Mouse (Mus musculus) midbrain, embryonic 14.5 days (tissue): Measurements from ENCODE around the gene Nova2. TPM values are rescaled to one million over a fixed set of nuclear protein-coding genes. Genes with fewer than 3 reads are reported as not detected.

Experiments used
- ATAC-seq: fragments of 200-750 bp; cut with Nextera tagmentation; 2 replicates; pipeline ENCODE4 v1.8.0; 2017; ENCODE audit warnings: moderate number of reproducible peaks, moderate library complexity; ENCODE audit not compliant: low FRiP score, low TSS enrichment
- DNase-seq: peaks from one replicate; pipeline ENCODE4 v3.0.0-alpha.2; 2015
- H3K27ac ChIP-seq: fragments of 300-500 bp; sonication (generic); replicated peaks from 2 replicates; pipeline ENCODE4 v1.5.1; 2014; ENCODE audit warnings: mild to moderate bottlenecking, low read depth, low read length, moderate library complexity
- H3K27me3 ChIP-seq: fragments of 300-500 bp; sonication (generic); 2 replicates; pipeline ENCODE4 v1.6.1; 2014; ENCODE audit warnings: low read length, control low read depth, mixed read lengths; ENCODE audit not compliant: control insufficient read depth, insufficient read depth
- H3K36me3 ChIP-seq: fragments of 300-500 bp; sonication (generic); 2 replicates; pipeline ENCODE4 v1.6.1; 2014; ENCODE audit warnings: low read length, control low read depth; ENCODE audit not compliant: control insufficient read depth, insufficient read depth
- H3K4me1 ChIP-seq: fragments of 300-500 bp; sonication (generic); 2 replicates; pipeline ENCODE4 v1.6.1; 2014; ENCODE audit warnings: mild to moderate bottlenecking, antibody characterized with exemption, low read length, control low read depth; ENCODE audit not compliant: control insufficient read depth, insufficient read depth
- H3K4me2 ChIP-seq: fragments of 300-500 bp; sonication (generic); 2 replicates; pipeline ENCODE4 v1.6.1; 2014; ENCODE audit warnings: mild to moderate bottlenecking, low read length, moderate library complexity
- H3K4me3 ChIP-seq: fragments of 300-500 bp; sonication (generic); replicated peaks from 2 replicates; pipeline ENCODE4 v1.5.1; 2014; ENCODE audit warnings: low read depth, low read length
- H3K9ac ChIP-seq: fragments of 300-500 bp; sonication (generic); replicated peaks from 2 replicates; pipeline ENCODE4 v1.6.1; 2014; ENCODE audit warnings: mild to moderate bottlenecking, low read length, moderate library complexity
- H3K9me3 ChIP-seq: fragments of 300-500 bp; sonication (generic); 2 replicates; pipeline ENCODE4 v1.6.1; 2016; ENCODE audit warnings: low read length, control low read depth, mixed read lengths; ENCODE audit not compliant: control insufficient read depth
- WGBS: fragments of 180-500 bp; shearing (Covaris S2); extraction: QIAGEN DNeasy Blood & Tissue Kit; methylation state at CpG from one replicate; pipeline ENCODE4 v1.1.7; 2014; 5-methylcytosine and 5-hydroxymethylcytosine counted together
- polyA plus RNA-seq: library from polyadenylated mRNA; unstranded; fragments of >200 nt; fragmentation: Nextera tagmentation; extraction: Ambion mirVana; gene quantifications from 2 replicates; pipeline ENCODE4 v1.2.1, GENCODE M21; 2014

Gene Nova2
- polyA plus RNA-seq, 1 experiment from 2014 or later = 20.7 TPM

DNA sequence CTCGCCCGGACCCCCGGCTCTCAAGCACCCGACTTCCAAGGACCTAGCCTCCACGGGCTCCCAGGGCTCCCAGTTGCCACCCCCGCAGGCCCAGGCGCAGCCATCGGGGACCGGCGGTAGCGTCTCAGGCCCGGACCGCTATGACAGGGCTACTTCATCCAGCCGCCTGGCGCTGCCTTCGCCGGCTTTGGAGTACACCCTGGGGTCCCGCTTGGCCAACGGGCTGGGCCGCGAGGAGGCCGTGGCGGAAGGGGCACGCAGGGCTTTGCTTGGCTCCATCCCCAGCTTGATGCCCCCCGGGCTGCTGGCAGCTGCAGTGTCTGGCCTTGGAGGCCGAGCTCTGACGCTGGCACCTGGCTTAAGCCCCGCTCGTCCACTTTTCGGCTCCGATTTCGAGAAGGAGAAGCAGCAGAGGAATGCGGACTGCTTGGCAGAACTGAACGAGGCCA, 79.0 kb downstream of the Nova2 start:
- ATAC-seq (0 out of 2 replicates have a peak, but pooled peaks have one; percentile 0), DNase-seq (peak; percentile 28)
- H3K27me3 ChIP-seq = no peaks in the 10 kb centered on the region
- H3K4me3 ChIP-seq = peak overlapping the region; percentile 90
- H3K9me3 ChIP-seq = no peaks in the 10 kb centered on the region
- H3K4me1 ChIP-seq = peaks cover 29% of the 10 kb centered on the region
- peak overlapping the region; percentile 89 for H3K9ac ChIP-seq
- H3K27ac ChIP-seq = peak overlapping the region; percentile 89
- WGBS = 8% methylated on average over 31 of the region's 34 CpGs
- H3K4me2 ChIP-seq = peak overlapping the region; percentile 100
- peaks cover 32% of the 10 kb centered on the region for H3K36me3 ChIP-seq

DNA sequence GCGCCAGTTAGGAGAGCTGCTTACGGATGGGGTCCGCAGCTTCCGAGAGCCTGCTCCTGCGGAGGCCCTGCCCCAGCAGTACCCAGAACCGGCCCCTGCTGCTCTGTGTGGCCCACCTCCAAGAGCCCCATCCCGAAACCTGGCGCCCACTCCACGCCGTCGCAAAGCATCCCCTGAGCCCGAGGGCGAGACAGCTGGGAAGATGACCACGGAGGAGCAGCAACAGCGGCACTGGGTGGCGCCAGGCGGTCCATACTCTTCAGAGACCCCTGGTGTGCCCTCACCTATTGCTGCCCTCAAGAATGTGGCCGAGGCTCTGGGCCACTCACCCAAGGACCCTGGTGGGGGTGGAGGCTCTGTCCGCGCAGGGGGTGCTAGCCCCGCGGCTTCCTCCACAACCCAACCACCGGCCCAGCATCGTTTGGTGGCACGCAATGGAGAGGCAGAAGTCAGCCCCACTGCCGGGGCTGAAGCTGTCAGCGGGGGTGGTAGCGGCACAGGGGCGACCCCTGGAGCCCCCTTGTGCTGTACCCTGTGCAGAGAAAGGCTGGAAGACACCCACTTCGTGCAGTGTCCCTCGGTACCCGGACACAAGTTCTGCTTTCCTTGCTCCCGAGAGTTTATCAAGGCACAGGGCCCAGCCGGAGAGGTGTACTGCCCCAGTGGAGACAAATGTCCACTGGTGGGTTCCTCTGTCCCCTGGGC, 79.9 kb downstream of the Nova2 start:
- no peaks in the 10 kb centered on the region for H3K27me3 ChIP-seq
- 82% methylated on average over 34 of the region's 34 CpGs for WGBS

GRCm38 (mm10) chr7:19006476-19006875, 80.8 kb downstream of the Nova2 start:
- peak overlapping the region; percentile 100 for H3K4me2 ChIP-seq
- 0 out of 2 replicates have a peak overlapping the region, but pooled peaks have one; percentile 14 for H3K27ac ChIP-seq
- 8% methylated on average over 12 of the region's 12 CpGs for WGBS
- H3K9me3 ChIP-seq = no peaks in the 10 kb centered on the region
- H3K4me1 ChIP-seq = peaks cover 29% of the 10 kb centered on the region
- 0 out of 2 replicates have a peak overlapping the region, but pooled peaks have one; percentile 12 for H3K4me3 ChIP-seq
- peaks cover 28% of the 10 kb centered on the region for H3K36me3 ChIP-seq
- H3K9ac ChIP-seq = no peak overlapping the region
- ATAC-seq = no peak
- no peaks in the 10 kb centered on the region for H3K27me3 ChIP-seq
- DNase-seq = peak; percentile 94

More for the DNA sequence above, 79.9 kb downstream of the Nova2 start:
- Histone ChIP-seq H3K4me2 (peak overlapping the region; percentile 100), H3K27ac (0 out of 2 replicates have a peak overlapping the region, but pooled peaks have one; percentile 14), H3K9ac (peak overlapping the region; percentile 7; the same call in 1 of the 2 replicates), H3K4me1 (peaks cover 29% of the 10 kb centered on the region), H3K36me3 (peaks cover 32% of the 10 kb centered on the region), H3K4me3 (peak overlapping the region; percentile 90; the same call in 1 of the 2 replicates), H3K9me3 (no peaks in the 10 kb centered on the region)
- ATAC-seq (no peak), DNase-seq (no peak)

DNA sequence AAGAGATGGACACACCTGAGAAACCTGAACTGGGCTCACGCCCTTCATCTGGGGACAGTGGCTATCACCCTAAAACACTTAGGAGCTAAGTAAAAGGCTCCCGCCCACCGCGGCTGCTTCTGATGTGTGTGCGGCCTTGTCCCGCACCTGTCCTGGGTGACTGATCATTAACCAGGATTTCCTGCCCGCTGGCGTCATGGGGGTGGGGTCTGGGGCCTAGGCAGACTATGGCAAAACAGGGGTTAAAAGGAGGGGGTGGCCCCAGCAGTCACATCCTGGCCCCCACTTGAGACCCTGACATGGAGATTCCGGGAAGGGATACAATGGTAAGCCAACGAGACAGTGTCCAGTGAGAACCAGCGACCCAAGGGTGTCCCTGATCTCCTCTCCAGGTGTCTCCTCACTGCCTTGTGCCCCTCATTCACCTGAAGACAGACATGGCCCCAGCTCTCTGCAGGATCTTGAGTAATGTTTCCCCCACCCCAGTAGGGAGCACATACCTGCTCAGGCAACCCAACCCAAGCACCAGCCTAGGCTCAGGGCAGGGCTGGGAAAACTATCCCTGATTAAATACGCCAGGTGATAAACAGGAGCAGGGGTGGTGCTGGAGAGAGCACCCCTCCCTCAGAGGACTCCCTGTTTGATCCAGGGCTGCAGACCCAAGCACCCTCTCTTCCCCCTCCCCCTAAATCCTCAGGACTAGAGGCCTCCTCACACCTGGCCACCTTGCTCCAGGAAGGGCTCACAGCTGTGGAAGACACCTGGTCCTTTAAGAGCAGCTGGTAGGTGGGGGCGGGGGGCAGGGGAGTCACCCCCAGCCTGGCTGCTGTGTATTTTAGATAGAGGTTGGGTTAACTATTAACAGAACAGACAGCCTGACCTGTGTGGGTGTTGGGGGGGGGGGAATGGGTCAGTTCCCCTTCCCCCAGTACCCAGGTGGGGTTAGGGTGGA, 81.6 kb downstream of the Nova2 start:
- Histone ChIP-seq H3K36me3 (peaks cover 28% of the 10 kb centered on the region), H3K4me3 (no peak overlapping the region), H3K9me3 (no peaks in the 10 kb centered on the region), H3K27me3 (no peaks in the 10 kb centered on the region), H3K4me1 (peaks cover 31% of the 10 kb centered on the region), H3K4me2 (no peak overlapping the region), H3K27ac (no peak overlapping the region), H3K9ac (0 out of 2 replicates have a peak overlapping the region, but pooled peaks have one; percentile 9)
- WGBS = 86% methylated on average over 13 of the region's 13 CpGs
- DNase-seq (no peak), ATAC-seq (no peak)

GRCm38 (mm10) chr7:19010581-19010980, 84.9 kb downstream of the Nova2 start:
- ATAC-seq = no peak

DNA sequence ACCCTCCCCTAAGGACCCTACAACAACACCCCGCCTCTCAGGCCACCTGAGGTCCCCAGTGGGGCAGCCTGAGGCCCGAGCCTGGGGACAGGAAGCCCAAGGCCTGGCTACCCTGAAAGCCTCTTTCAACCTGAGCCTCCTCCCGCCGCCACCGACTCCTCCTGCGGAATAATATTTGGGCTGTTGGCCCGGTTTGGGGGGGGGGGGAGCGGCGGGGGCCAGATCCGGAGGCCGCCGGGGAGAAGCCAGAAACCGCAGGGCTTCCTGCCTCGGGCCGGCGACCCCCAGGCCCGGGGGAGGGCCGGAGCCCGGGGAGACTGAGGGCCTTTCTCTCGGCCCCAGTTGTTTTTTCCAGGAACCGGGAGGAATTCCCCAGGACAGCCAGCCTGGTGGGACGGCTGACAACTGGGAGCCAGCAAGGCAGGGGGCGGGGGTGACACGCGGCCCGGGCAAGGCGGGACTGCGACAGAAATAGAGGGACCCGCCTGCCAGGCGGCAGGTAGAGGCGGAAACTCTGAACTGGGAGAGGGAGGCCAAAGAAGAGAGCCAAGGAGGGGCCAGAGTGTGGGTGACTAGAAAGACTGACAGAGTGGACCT, 86.4 kb downstream of the Nova2 start:
- Histone ChIP-seq H3K4me3 (peak overlapping the region; percentile 15; the same call in 1 of the 2 replicates), H3K27ac (no peak overlapping the region), H3K36me3 (peaks cover 8% of the 10 kb centered on the region), H3K27me3 (no peaks in the 10 kb centered on the region), H3K4me2 (peak overlapping the region; percentile 49), H3K9ac (peak overlapping the region; percentile 54; the same call in 1 of the 2 replicates), H3K4me1 (peaks cover 8% of the 10 kb centered on the region; the same call in 1 of the 2 replicates), H3K9me3 (no peaks in the 10 kb centered on the region)
- DNase-seq = peak; percentile 26
- WGBS = 3% methylated on average over 27 of the region's 31 CpGs
- no peak for ATAC-seq

More at GRCm38 (mm10) chr7:19010581-19010980, 84.9 kb downstream of the Nova2 start:
- H3K27me3 ChIP-seq = no peaks in the 10 kb centered on the region
- no peak for DNase-seq
- H3K4me3 ChIP-seq = no peak overlapping the region
- H3K27ac ChIP-seq = no peak overlapping the region
- no peak overlapping the region for H3K4me2 ChIP-seq
- H3K9ac ChIP-seq = no peak overlapping the region
- WGBS = 80% methylated on average over 7 of the region's 7 CpGs
- peaks cover 21% of the 10 kb centered on the region for H3K36me3 ChIP-seq
- H3K4me1 ChIP-seq = peaks cover 21% of the 10 kb centered on the region
- no peaks in the 10 kb centered on the region for H3K9me3 ChIP-seq

GRCm38 (mm10) chr7:19012882-19013281, 87.2 kb downstream of the Nova2 start:
- 63% methylated on average over 2 of the region's 2 CpGs for WGBS
- DNase-seq = no peak

GRCm38 (mm10) chr7:19014452-19014851, 88.8 kb downstream of the Nova2 start:
- WGBS = 66% methylated on average over 15 of the region's 15 CpGs
- DNase-seq = no peak
- no peaks in the 10 kb centered on the region for H3K9me3 ChIP-seq
- H3K9ac ChIP-seq = no peak overlapping the region
- peaks cover 8% of the 10 kb centered on the region; the same call in 1 of the 2 replicates for H3K4me1 ChIP-seq
- no peak overlapping the region for H3K27ac ChIP-seq
- H3K4me2 ChIP-seq = no peak overlapping the region
- H3K36me3 ChIP-seq = no peaks in the 10 kb centered on the region
- ATAC-seq = no peak
- no peak overlapping the region for H3K4me3 ChIP-seq
- no peaks in the 10 kb centered on the region for H3K27me3 ChIP-seq

More at GRCm38 (mm10) chr7:19012882-19013281, 87.2 kb downstream of the Nova2 start:
- Histone ChIP-seq H3K4me1 (peaks cover 8% of the 10 kb centered on the region; the same call in 1 of the 2 replicates), H3K27me3 (no peaks in the 10 kb centered on the region), H3K36me3 (peaks cover under 1% of the 10 kb centered on the region; the same call in 1 of the 2 replicates), H3K9ac (no peak overlapping the region), H3K4me2 (no peak overlapping the region), H3K27ac (no peak overlapping the region), H3K9me3 (no peaks in the 10 kb centered on the region), H3K4me3 (no peak overlapping the region)
- ATAC-seq = no peak
